Mouse (Mus musculus): Measurements from ENCODE around the gene Dand5.

Gene Dand5

GRCm38 (mm10) chr8:84771000-84771687, 51.5 kb downstream of the Dand5 start:
- in situ Hi-C loops (cut with MboI, MseI) = no loop called here

DNA sequence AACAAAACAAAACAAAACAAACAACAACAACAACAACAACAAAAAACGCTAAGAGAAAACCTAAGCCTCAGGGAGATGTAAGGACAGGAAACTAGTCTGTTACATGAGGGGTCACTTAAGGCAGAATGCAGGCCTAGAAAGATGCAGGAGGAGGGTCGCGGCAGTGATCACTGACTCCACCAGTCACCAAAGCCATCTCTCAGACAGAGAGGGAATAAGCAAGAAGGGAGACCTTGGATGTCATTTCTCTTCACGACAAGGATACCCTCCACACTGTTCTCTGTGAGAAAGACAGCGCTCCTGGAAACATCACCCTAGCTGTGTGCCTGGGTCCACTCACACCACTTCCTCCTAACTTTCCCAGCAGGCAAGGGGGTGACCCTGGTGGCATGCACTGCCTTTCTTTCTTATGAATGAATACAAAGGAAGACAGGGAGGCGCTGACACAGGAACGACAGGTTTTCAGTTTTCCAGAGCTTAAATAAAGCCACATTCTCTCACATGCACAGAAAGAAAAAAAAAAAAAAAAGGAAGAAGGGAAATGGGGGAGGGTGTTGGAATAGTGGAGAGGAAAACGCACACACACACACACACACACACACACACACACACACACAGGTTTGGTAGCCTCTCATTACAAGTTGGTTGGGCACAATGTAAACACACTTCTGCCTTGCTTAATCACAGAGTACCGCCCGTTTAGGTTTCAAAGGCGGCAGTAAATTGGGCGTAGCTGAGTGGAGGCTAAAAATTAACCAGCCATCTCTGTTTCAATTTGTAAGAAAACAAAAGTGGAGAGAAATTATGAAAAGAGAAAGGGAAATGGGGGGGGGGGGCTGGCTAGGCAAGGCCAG, 52.3 kb downstream of the Dand5 start:
- in situ Hi-C loops (cut with MboI, MseI) = no loop called here

DNA sequence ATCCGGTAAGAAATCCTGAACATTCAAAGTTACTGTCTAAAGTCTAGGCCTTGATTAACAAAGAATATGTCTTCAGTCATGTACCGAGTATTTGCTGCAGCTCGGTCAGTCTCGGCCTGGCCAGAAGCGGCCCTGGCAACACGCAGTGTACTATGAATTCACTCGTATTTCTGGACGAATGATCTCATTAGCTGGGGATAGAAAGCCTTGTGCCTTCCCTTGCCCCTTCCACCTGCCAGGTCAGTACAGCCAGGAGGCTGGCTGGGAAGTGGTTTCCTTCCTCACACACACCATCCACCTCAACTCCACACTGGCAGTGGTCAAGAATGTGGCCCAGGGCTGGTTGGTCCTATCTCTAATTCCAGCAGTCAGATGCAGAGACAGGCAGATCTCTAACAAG, 53.3 kb downstream of the Dand5 start:
- in situ Hi-C loops (cut with MboI, MseI) = loop anchor here in 1 of 2 experiments (10.0 kb wide), 1 partner anchor 605 kb away; no protein-coding TSS in a partner anchor

GRCm38 (mm10) chr8:84768343-84769095, 54.1 kb downstream of the Dand5 start:
- in situ Hi-C loops (cut with MboI, MseI) = loop anchor here in 1 of 2 experiments (10.0 kb wide), 1 partner anchor 604 kb away; no protein-coding TSS in a partner anchor

GRCm38 (mm10) chr8:84767221-84767620, 55.4 kb downstream of the Dand5 start:
- in situ Hi-C loops (cut with MboI, MseI) = loop anchor here in 1 of 2 experiments (10.0 kb wide), 1 partner anchor 602 kb away; no protein-coding TSS in a partner anchor

- in situ Hi-C loops (cut with MboI, MseI) = loop anchor here in 1 of 2 experiments (10.0 kb wide), 1 partner anchor 602 kb away; no protein-coding TSS in a partner anchor
Observed at GRCm38 (mm10) chr8:84766422-84766821, 56.2 kb downstream of the Dand5 start.

- in situ Hi-C loops (cut with MboI, MseI) = loop anchor here in 1 of 2 experiments (10.0 kb wide), 1 partner anchor 601 kb away; no protein-coding TSS in a partner anchor
Observed at GRCm38 (mm10) chr8:84765629-84766028, 57.0 kb downstream of the Dand5 start.

All from T-helper 17 cell (primary cell).